Comparison of ENCODE assay signal across 8 mouse cellular contexts in the genomic region with DNA sequence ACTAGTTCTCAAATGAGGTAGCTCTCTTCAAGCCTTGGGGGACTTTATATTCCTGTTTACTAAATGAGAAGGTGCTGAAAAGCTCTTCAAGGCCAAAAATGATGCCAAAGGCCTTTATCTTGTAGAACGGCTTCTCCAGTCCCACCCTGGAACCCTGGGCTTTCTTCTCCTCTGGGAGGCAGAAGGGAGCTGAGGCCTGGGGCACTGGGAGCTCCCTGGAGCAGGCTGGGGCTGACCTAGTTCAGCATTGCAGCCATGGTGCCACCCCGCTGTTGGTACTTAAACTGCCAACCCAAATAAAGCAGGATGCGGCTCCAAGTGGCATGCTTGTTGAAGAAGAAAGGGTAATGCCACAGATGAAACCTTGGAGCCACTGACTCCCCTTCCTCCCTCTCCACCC. TPM values are rescaled to one million over a fixed set of nuclear protein-coding genes. Genes with fewer than 3 reads are reported as not detected.
A peak's percentile ranks its signal among the peaks of the same experiment; 100 is the strongest.
DNase-seq lines count a peak whose midpoint lies in the region; ATAC-seq lines count a peak whose summit lies in the region.

No protein-coding gene starts in this region.

- 85% methylated on average over 3 of the region's 3 CpGs for WGBS in embryonic facial prominence, embryonic 12.5 days
- 64% methylated on average over 3 of the region's 3 CpGs for WGBS in intestine, embryonic 16.5 days
- WGBS in neural tube, embryonic 15.5 days = 68% methylated on average over 3 of the region's 3 CpGs

- no peaks in the 10 kb centered on the region for H3K27me3 ChIP-seq in embryonic facial prominence, embryonic 12.5 days
- H3K27me3 ChIP-seq in intestine, embryonic 16.5 days (replicated peaks; ENCODE audit: control insufficient read depth, insufficient read depth, low read length) = no peaks in the 10 kb centered on the region
- no peaks in the 10 kb centered on the region for H3K27me3 ChIP-seq in neural tube, embryonic 15.5 days (replicated peaks)

- H3K4me1 ChIP-seq in embryonic facial prominence, embryonic 12.5 days = peaks cover 26% of the 10 kb centered on the region
- peaks cover 43% of the 10 kb centered on the region for H3K4me1 ChIP-seq in intestine, embryonic 16.5 days (ENCODE audit: control insufficient read depth, insufficient read depth, low read length)
- H3K4me1 ChIP-seq in neural tube, embryonic 15.5 days = peaks cover 49% of the 10 kb centered on the region

- no peak overlapping the region for H3K27ac ChIP-seq in embryonic facial prominence, embryonic 12.5 days
- H3K27ac ChIP-seq in intestine, embryonic 16.5 days (ENCODE audit: low read length) = 0 out of 2 replicates have a peak overlapping the region, but pooled peaks have one; percentile 80
- no peak overlapping the region for H3K27ac ChIP-seq in neural tube, embryonic 15.5 days (replicated peaks)

- peak overlapping the region; percentile 92 for H3K4me3 ChIP-seq in embryonic facial prominence, embryonic 12.5 days
- peak overlapping the region; percentile 95 for H3K4me3 ChIP-seq in intestine, embryonic 16.5 days (ENCODE audit: low read length)
- peak overlapping the region; percentile 82; the same call in 1 of the 2 replicates for H3K4me3 ChIP-seq in neural tube, embryonic 15.5 days (replicated peaks)

- H3K4me2 ChIP-seq in embryonic facial prominence, embryonic 12.5 days (replicated peaks) = peak overlapping the region; percentile 55
- peak overlapping the region; percentile 72 for H3K4me2 ChIP-seq in intestine, embryonic 16.5 days (ENCODE audit: low read depth, low read length)
- peak overlapping the region; percentile 79 for H3K4me2 ChIP-seq in neural tube, embryonic 15.5 days

- no peaks in the 10 kb centered on the region for H3K9me3 ChIP-seq in embryonic facial prominence, embryonic 12.5 days
- no peaks in the 10 kb centered on the region for H3K9me3 ChIP-seq in intestine, embryonic 16.5 days (ENCODE audit: control insufficient read depth, low read length)
- no peaks in the 10 kb centered on the region for H3K9me3 ChIP-seq in neural tube, embryonic 15.5 days (replicated peaks)

- H3K36me3 ChIP-seq in embryonic facial prominence, embryonic 12.5 days = no peaks in the 10 kb centered on the region
- H3K36me3 ChIP-seq in intestine, embryonic 16.5 days (ENCODE audit: control insufficient read depth, insufficient read depth, low read length) = no peaks in the 10 kb centered on the region
- no peaks in the 10 kb centered on the region for H3K36me3 ChIP-seq in neural tube, embryonic 15.5 days

- no peak overlapping the region for H3K9ac ChIP-seq in embryonic facial prominence, embryonic 12.5 days
- H3K9ac ChIP-seq in intestine, embryonic 16.5 days (ENCODE audit: low read depth, low read length) = peak overlapping the region; percentile 98
- 0 out of 2 replicates have a peak overlapping the region, but pooled peaks have one; percentile 1 for H3K9ac ChIP-seq in neural tube, embryonic 15.5 days (replicated peaks)

- DNase-seq in kidney, postnatal 25 days = peak; percentile 26 to 61
- DNase-seq in kidney, adult 8-10 months = no peak
- peak; percentile 47 to 66 for DNase-seq in adrenal gland, postnatal 36 days
- DNase-seq in yolk sac, embryonic 10.5 days (ENCODE audit: low spot score) = no peak
- no peak for DNase-seq in ovary, postnatal 14 days (ENCODE audit: low spot score)

- ATAC-seq in embryonic facial prominence, embryonic 12.5 days (ENCODE audit: insufficient number of reproducible peaks, insufficient read depth, low FRiP score, low TSS enrichment) = no peak
- no peak for ATAC-seq in intestine, embryonic 16.5 days
- no peak for ATAC-seq in neural tube, embryonic 15.5 days (ENCODE audit: low FRiP score)

RNA-seq across cellular contexts. Expression of a gene that starts 1.5 kb away (rescaled TPM):
- total RNA-seq in adrenal gland, postnatal 36 days (2021) = 10 to 100 TPM; 84.4 to 85.9 TPM
- polyA plus RNA-seq in embryonic facial prominence, embryonic 12.5 days (2016; fragmentation: Nextera tagmentation; extraction: Ambion mirVana) = 29.9 and 34.1 TPM in 2 replicates
- 8.9 and 27.7 TPM in 2 replicates for polyA plus RNA-seq in intestine, embryonic 16.5 days (2015; fragmentation: Nextera tagmentation; extraction: Ambion mirVana)
- polyA plus RNA-seq in neural tube, embryonic 15.5 days (2015; fragmentation: Nextera tagmentation; extraction: Ambion mirVana) = 18.4 and 20.9 TPM in 2 replicates

Comparison
In these comparisons a context has a peak if more than half of its experiments do, and no peak if none do; other contexts are left out.
1. DNase-seq: peak in kidney, postnatal 25 days (2 of 2) and adrenal gland, postnatal 36 days (2 of 2); none in kidney, adult 8-10 months (0 of 2), yolk sac, embryonic 10.5 days (single experiment) and ovary, postnatal 14 days (single experiment).
2. Peak in every context shown above with its lines, with median percentiles within 50 percentile points of each other: H3K4me2 ChIP-seq and H3K4me3 ChIP-seq.